Mouse (Mus musculus) CH12.LX (cell line): ENCODE results near the gene Dnajb1. TPM values are rescaled to one million over a fixed set of nuclear protein-coding genes. Genes with fewer than 3 reads are reported as not detected.

Experiments
- DNase-seq: peaks from one replicate; pipeline ENCODE4 v3.0.0-alpha.2; 2013; ENCODE audit errors: extremely low read depth
- H3K27ac ChIP-seq: 2 replicates; pipeline ENCODE4 v1.5.1; 2012; ENCODE audit warnings: low read depth, mild to moderate bottlenecking, control low read depth, moderate library complexity; ENCODE audit not compliant: insufficient read depth
- H3K27me3 ChIP-seq: replicated peaks from 2 replicates; pipeline ENCODE3; 2012; ENCODE audit warnings: inconsistent platforms
- H3K36me3 ChIP-seq, 2 experiments: replicated peaks in 1 of 2; 2 replicates each; pipeline versions ENCODE3 to v1.6.1; 2012; ENCODE audit warnings: inconsistent platforms in 1 of 2, low read length in 1 of 2, mild to moderate bottlenecking in 1 of 2, mixed read lengths in 1 of 2, moderate library complexity in 1 of 2; ENCODE audit not compliant: control insufficient read depth in 1 of 2, insufficient read depth in 1 of 2
- H3K4me1 ChIP-seq, 2 experiments: 2 replicates each; pipeline ENCODE4 v1.6.1; 2012; ENCODE audit warnings: inconsistent platforms in 1 of 2, moderate library complexity in 1 of 2; ENCODE audit not compliant: insufficient read depth in 2 of 2, control insufficient read depth in 1 of 2
- H3K4me2 ChIP-seq: 2 replicates; pipeline ENCODE4 v1.6.1; 2012; ENCODE audit warnings: low read depth, mild to moderate bottlenecking, control low read depth; ENCODE audit not compliant: poor library complexity, insufficient read depth, severe bottlenecking
- H3K4me3 ChIP-seq, 3 experiments: fragments of 150-350 bp in 1 of 3; sonication (generic) in 1 of 3; replicated peaks in 1 of 3; 2 replicates each; pipeline versions ENCODE3 to v1.5.1; 2011 to 2012; ENCODE audit warnings: low read depth in 2 of 3, low read length in 2 of 3, mild to moderate bottlenecking in 2 of 3, moderate library complexity in 2 of 3, control low read depth in 1 of 3, improper control_type of control experiment in 1 of 3, inconsistent platforms in 1 of 3, mixed read lengths in 1 of 3; ENCODE audit not compliant: poor library complexity in 1 of 3
- H3K79me2 ChIP-seq: replicated peaks from 2 replicates; pipeline ENCODE4 v1.6.1; 2012; ENCODE audit warnings: mild to moderate bottlenecking, moderate library complexity; ENCODE audit not compliant: control insufficient read depth, poor library complexity, insufficient read depth, severe bottlenecking; ENCODE audit errors: extremely low read depth
- H3K9ac ChIP-seq: 2 replicates; pipeline ENCODE4 v1.6.1; 2012; ENCODE audit warnings: low read depth, mild to moderate bottlenecking, control low read depth, moderate library complexity; ENCODE audit not compliant: insufficient read depth
- H3K9me3 ChIP-seq: replicated peaks from 2 replicates; pipeline ENCODE3; 2012; ENCODE audit warnings: low read length, inconsistent platforms, mixed read lengths
- BHLHE40 ChIP-seq: IDR thresholded peaks from 2 replicates; pipeline ENCODE4 v1.6.1; 2011; ENCODE audit warnings: mild to moderate bottlenecking, low read depth, low read length, improper control_type of control experiment
- CHD1 ChIP-seq: IDR thresholded peaks from 2 replicates; pipeline ENCODE4 v1.6.1; 2012; ENCODE audit warnings: low read depth, low read length, improper control_type of control experiment, inconsistent platforms
- E2F4 ChIP-seq: IDR thresholded peaks from 2 replicates; pipeline ENCODE4 v1.6.1; 2011; ENCODE audit warnings: low read depth, low read length, improper control_type of control experiment; ENCODE audit not compliant: insufficient replicate concordance
- ELF1 ChIP-seq: IDR thresholded peaks from 2 replicates; pipeline ENCODE4 v1.6.1; 2014; ENCODE audit warnings: low read depth, mild to moderate bottlenecking, inconsistent platforms, low read length, improper control_type of control experiment
- EP300 ChIP-seq: IDR thresholded peaks from 2 replicates; pipeline ENCODE4 v1.6.1; 2011; ENCODE audit warnings: low read length, improper control_type of control experiment
- ETS1 ChIP-seq: conservative IDR thresholded peaks from 2 replicates; pipeline ENCODE4 v1.6.1; 2012; ENCODE audit warnings: low read depth, mild to moderate bottlenecking, inconsistent platforms, low read length, improper control_type of control experiment, moderate library complexity
- GABPA ChIP-seq: IDR thresholded peaks from 2 replicates; pipeline ENCODE4 v1.6.1; 2012; ENCODE audit warnings: low read depth, low read length, improper control_type of control experiment, inconsistent platforms; ENCODE audit not compliant: insufficient replicate concordance
- JUND ChIP-seq: conservative IDR thresholded peaks from 2 replicates; pipeline ENCODE4 v1.6.1; 2011; ENCODE audit warnings: low read depth, low read length, improper control_type of control experiment
- MXI1 ChIP-seq: IDR thresholded peaks from 2 replicates; pipeline ENCODE4 v1.6.1; 2011; ENCODE audit warnings: mild to moderate bottlenecking, low read depth, low read length, improper control_type of control experiment
- MYC ChIP-seq: IDR thresholded peaks from 2 replicates; pipeline ENCODE4 v1.6.1; 2011; ENCODE audit warnings: low read depth, mild to moderate bottlenecking, improper control_type of control experiment, low read length
- POLR2A ChIP-seq: IDR thresholded peaks from 2 replicates; pipeline ENCODE4 v1.6.1; 2011; ENCODE audit warnings: low read depth, mild to moderate bottlenecking, improper control_type of control experiment, low read length
- RAD21 ChIP-seq: IDR thresholded peaks from 2 replicates; pipeline ENCODE4 v1.6.1; 2011; ENCODE audit warnings: low read depth, mild to moderate bottlenecking, low read length, improper control_type of control experiment, moderate library complexity
- RCOR1 ChIP-seq: conservative IDR thresholded peaks from 2 replicates; pipeline ENCODE4 v1.6.1; 2012; ENCODE audit warnings: low read depth, mild to moderate bottlenecking, inconsistent platforms, low read length, improper control_type of control experiment
- SIN3A ChIP-seq: IDR thresholded peaks from 2 replicates; pipeline ENCODE4 v1.6.1; 2012; ENCODE audit warnings: low read length, improper control_type of control experiment, inconsistent platforms
- SMC3 ChIP-seq: IDR thresholded peaks from 2 replicates; pipeline ENCODE4 v1.6.1; 2011; ENCODE audit warnings: low read depth, low read length, improper control_type of control experiment
- TBP ChIP-seq: conservative IDR thresholded peaks from 2 replicates; pipeline ENCODE4 v1.6.1; 2011; ENCODE audit warnings: low read depth, low read length, improper control_type of control experiment
- UBTF ChIP-seq: IDR thresholded peaks from 2 replicates; pipeline ENCODE4 v1.6.1; 2012; ENCODE audit warnings: low read depth, mild to moderate bottlenecking, inconsistent platforms, low read length, improper control_type of control experiment, moderate library complexity
- USF2 ChIP-seq: conservative IDR thresholded peaks from 2 replicates; pipeline ENCODE4 v1.6.1; 2011; ENCODE audit warnings: low read depth, low read length, improper control_type of control experiment
- ZC3H11A ChIP-seq: IDR thresholded peaks from 2 replicates; pipeline ENCODE4 v1.6.1; 2012; ENCODE audit warnings: low read depth, mild to moderate bottlenecking, inconsistent platforms, low read length, improper control_type of control experiment
- ZKSCAN1 ChIP-seq: IDR thresholded peaks from 2 replicates; pipeline ENCODE4 v1.6.1; 2012; ENCODE audit warnings: low read depth, inconsistent platforms, low read length, improper control_type of control experiment, borderline replicate concordance
- ZMIZ1 ChIP-seq: IDR thresholded peaks from 2 replicates; pipeline ENCODE4 v1.6.1; 2012; ENCODE audit warnings: low read depth, mild to moderate bottlenecking, inconsistent platforms, low read length, improper control_type of control experiment
- dilution Hi-C: fragments of 300-500 bp; cut with MboI; formaldehyde crosslinking; loops from 2 replicates; pipeline ENCODE4 v1.14.3; 2020; ENCODE audit warnings: low sequenced_read_pairs; ENCODE audit not compliant: extremely low pct_unique_long_range_greater_than_20kb, extremely low pct_ligation_motif_present
- in situ Hi-C: fragments of 300-500 bp; cut with MboI; formaldehyde crosslinking; loops from 3 replicates; pipeline ENCODE4 v1.14.3; 2019; ENCODE audit warnings: low sequenced_read_pairs, low pct_ligation_motif_present, low pct_unique_long_range_greater_than_20kb, mixed read lengths
- polyA plus RNA-seq: library from polyadenylated mRNA; unstranded; fragments of >175 nt; gene quantifications from 2 replicates; pipeline ENCODE4 v1.2.1, GENCODE M21; 2012; ENCODE audit warnings: low read depth; ENCODE audit not compliant: insufficient read length
- total RNA-seq, 2 experiments: library from RNA; depleted of rRNA; stranded (reverse); fragments of 300-350 nt in 1 of 2; fragments of >200 nt in 1 of 2; gene quantifications; 2 replicates each; pipeline ENCODE4 v1.2.3; 2012 to 2014

Dnajb1 gene
- total and polyA plus RNA-seq, 3 experiments: 24.9 to 30.9 (median 30.7) TPM

DNA sequence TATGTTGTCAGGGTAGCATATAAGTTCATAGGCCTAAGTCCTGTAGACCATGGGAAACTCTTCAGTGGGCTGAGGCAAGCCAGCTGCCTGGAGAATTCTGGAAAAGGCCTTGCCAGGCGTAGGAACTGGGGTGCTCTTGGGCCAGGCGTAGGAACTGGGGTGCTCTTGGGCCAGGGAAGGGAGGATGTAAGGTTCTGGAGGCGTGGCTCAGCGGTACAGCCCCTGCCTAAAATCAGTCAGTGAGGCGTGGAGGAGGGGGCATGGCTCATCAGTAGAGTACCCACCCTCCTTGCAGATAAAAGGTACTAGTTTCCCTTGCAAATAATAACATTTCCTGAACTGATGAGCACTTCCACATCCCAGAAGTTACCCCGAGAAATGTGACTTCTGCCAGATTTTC lies 46.7 kb downstream of the Dnajb1 start:
- in situ Hi-C loops (no loop called here), dilution Hi-C loops (no loop called here)
- Histone ChIP-seq H3K4me3 (no peak overlapping the region), H3K27me3 (no peaks in the 10 kb centered on the region), H3K27ac (no peak overlapping the region), H3K9ac (no peak overlapping the region), H3K4me2 (no peak overlapping the region), H3K4me1 (peaks cover 2 to 35% of the 10 kb centered on the region in 2 experiments; a peak in 3 of 4 replicates), H3K36me3 (peaks cover 0 to 9% of the 10 kb centered on the region in 2 experiments), H3K9me3 (peaks cover 14% of the 10 kb centered on the region), H3K79me2 (no peaks in the 10 kb centered on the region)
- TF ChIP-seq UBTF (no peak), MXI1 (no peak), BHLHE40 (no peak), SIN3A (no peak), MYC (no peak), POLR2A (no peak), CHD1 (no peak), ZMIZ1 (no peak), GABPA (no peak)
- no peak for DNase-seq

DNA sequence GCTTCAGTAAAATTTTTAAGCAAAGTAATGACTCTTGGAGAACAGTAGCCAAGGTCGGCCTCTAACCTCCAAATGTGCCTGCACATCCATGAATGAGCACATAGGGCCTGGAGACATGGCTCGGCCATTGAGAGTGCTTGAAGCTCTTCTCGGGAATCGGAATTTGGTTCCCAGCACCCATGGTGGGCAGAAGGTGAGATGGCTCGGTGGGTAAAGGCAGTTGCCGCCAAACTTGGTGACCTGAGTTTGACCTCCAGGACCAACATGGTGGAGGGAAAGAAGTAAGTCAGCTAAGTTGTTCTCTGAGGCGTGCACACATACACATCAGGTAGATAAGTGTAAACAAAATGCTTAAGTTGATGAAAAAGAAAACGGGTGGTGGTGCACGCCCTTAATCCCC lies 48.0 kb downstream of the Dnajb1 start:
- Histone ChIP-seq H3K27me3 (no peaks in the 10 kb centered on the region), H3K9ac (no peak overlapping the region), H3K79me2 (no peaks in the 10 kb centered on the region), H3K4me3 (no peak overlapping the region), H3K4me1 (peaks cover 2 to 35% of the 10 kb centered on the region in 2 experiments; a peak in 3 of 4 replicates), H3K27ac (no peak overlapping the region), H3K36me3 (peaks cover 0 to 10% of the 10 kb centered on the region in 2 experiments), H3K4me2 (no peak overlapping the region), H3K9me3 (peaks cover 5% of the 10 kb centered on the region)
- TF ChIP-seq ETS1 (no peak), ZKSCAN1 (no peak), JUND (no peak), E2F4 (no peak), MYC (no peak), TBP (no peak), ZC3H11A (no peak), ELF1 (no peak), EP300 (no peak), RCOR1 (no peak), SIN3A (no peak), ZMIZ1 (no peak), UBTF (no peak), SMC3 (no peak), RAD21 (no peak), USF2 (no peak)
- no peak for DNase-seq
- dilution Hi-C loops: no loop called here
- in situ Hi-C loops: no loop called here
